Mouse (Mus musculus): Measurements from ENCODE around the gene Aamp.

DNA sequence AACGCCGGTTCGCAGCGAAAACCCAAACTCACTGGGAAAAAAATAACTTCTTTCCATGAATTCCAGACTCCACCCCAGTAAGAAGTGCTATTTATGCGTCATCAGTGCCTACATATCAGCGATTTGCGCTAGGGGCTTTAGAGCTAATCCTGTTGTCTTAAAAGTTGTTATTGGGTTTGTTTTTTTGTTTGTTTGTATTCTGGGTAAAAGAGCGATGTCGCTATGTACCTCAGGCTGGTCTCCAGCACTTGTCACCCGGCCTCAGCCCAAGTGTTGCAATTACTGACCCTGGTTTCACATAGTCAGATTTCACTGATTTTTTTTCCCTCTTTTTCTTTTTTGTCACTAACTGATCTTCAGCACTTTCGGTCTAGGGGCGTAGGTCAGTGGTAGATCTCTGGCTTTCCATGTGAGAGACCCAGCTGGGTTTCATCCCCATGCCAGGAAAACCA is 19.8 kb upstream of the Aamp start:
- no peak for TF ChIP-seq CTCF (IDR thresholded peaks at IDR 0.05; ENCODE audit: extremely low read depth, insufficient read depth, insufficient read length, insufficient replicate concordance)
- no peak for TF ChIP-seq POLR2A (IDR thresholded peaks at IDR 0.05; ENCODE audit: low read depth, low read length)
